Mouse (Mus musculus): ENCODE data around the gene Serinc2.

Serinc2 gene

GRCm38 (mm10) chr4:130279105-130279504 is at the start of gene Serinc2:
Gene Serinc2 (minus strand): TSS chr4:130279205.
- DNase-seq = no peak

GRCm38 (mm10) chr4:130327366-130327765 is 48.4 kb upstream of the Serinc2 start:
- no peak for DNase-seq

GRCm38 (mm10) chr4:130325446-130325845 is 46.4 kb upstream of the Serinc2 start:
- no peak for DNase-seq

GRCm38 (mm10) chr4:130323607-130324006 is 44.6 kb upstream of the Serinc2 start:
- no peak for DNase-seq

- DNase-seq = no peak
Measured at GRCm38 (mm10) chr4:130323165-130323564, 44.2 kb upstream of the Serinc2 start.

GRCm38 (mm10) chr4:130322567-130322966 is 43.6 kb upstream of the Serinc2 start:
- no peak for DNase-seq

GRCm38 (mm10) chr4:130321640-130322039 is 42.6 kb upstream of the Serinc2 start:
- no peak for DNase-seq

GRCm38 (mm10) chr4:130319564-130319963 is 40.6 kb upstream of the Serinc2 start:
- no peak for DNase-seq

GRCm38 (mm10) chr4:130318122-130318521 is 39.1 kb upstream of the Serinc2 start:
- DNase-seq = no peak

- DNase-seq = no peak
Measured at GRCm38 (mm10) chr4:130316691-130317090, 37.7 kb upstream of the Serinc2 start.

- no peak for DNase-seq
Measured at GRCm38 (mm10) chr4:130315771-130316527, 36.9 kb upstream of the Serinc2 start.

GRCm38 (mm10) chr4:130313552-130313951 is 34.5 kb upstream of the Serinc2 start:
- DNase-seq = no peak

GRCm38 (mm10) chr4:130312526-130312925 is 33.5 kb upstream of the Serinc2 start:
- DNase-seq = no peak

GRCm38 (mm10) chr4:130309254-130309653 is 30.2 kb upstream of the Serinc2 start:
- DNase-seq = no peak

GRCm38 (mm10) chr4:130308231-130309081 is 29.5 kb upstream of the Serinc2 start, which contains the start of the genes Fabp3 and Gm10570:
Gene Fabp3 (plus strand): TSS chr4:130308595.
Gene Gm10570 (minus strand): TSS chr4:130308674.
- DNase-seq = peak; percentile 79

- DNase-seq = no peak
Measured at GRCm38 (mm10) chr4:130307851-130308230, 28.8 kb upstream of the Serinc2 start.

- no peak for DNase-seq
Measured at GRCm38 (mm10) chr4:130306796-130307630, 28.0 kb upstream of the Serinc2 start.

GRCm38 (mm10) chr4:130304746-130305145 is 25.7 kb upstream of the Serinc2 start:
- no peak for DNase-seq

GRCm38 (mm10) chr4:130302285-130302870 is 23.4 kb upstream of the Serinc2 start:
- DNase-seq = no peak

GRCm38 (mm10) chr4:130299629-130300018 is 20.6 kb upstream of the Serinc2 start:
- no peak for DNase-seq

GRCm38 (mm10) chr4:130298877-130299628 is 20.0 kb upstream of the Serinc2 start:
- no peak for DNase-seq

GRCm38 (mm10) chr4:130297123-130297529 is 18.1 kb upstream of the Serinc2 start:
- no peak for DNase-seq
